Mouse (Mus musculus) heart, adult 2 months (tissue): ENCODE data around the gene Drap1. TPM values are rescaled to one million over a fixed set of nuclear protein-coding genes. Genes with fewer than 3 reads are reported as not detected.
"Not testable (repeated sequence)": the region's sequence is repeated elsewhere in the genome, so short reads cannot be mapped to it uniquely, and the experiment has no call there.

Source experiments
- DNase-seq, 2 experiments: peaks; one replicate each; pipeline ENCODE4 v3.0.0; 2021
- H3K27ac ChIP-seq: fragments of 200-600 bp; 2 replicates; pipeline ENCODE4 v1.8.1; 2022
- H3K27me3 ChIP-seq: fragments of 200-500 bp; 2 replicates; pipeline ENCODE4 v1.6.1; 2012; ENCODE audit warnings: mild to moderate bottlenecking, low read length, inconsistent platforms, mixed read lengths; ENCODE audit not compliant: control insufficient read depth, insufficient read depth
- H3K36me3 ChIP-seq: fragments of 200-500 bp; 2 replicates; pipeline ENCODE4 v1.6.1; 2012; ENCODE audit warnings: low read length, inconsistent platforms; ENCODE audit not compliant: control insufficient read depth, insufficient read depth
- H3K4me1 ChIP-seq: fragments of 200-500 bp; 2 replicates; pipeline ENCODE4 v1.6.1; 2011; ENCODE audit warnings: low read length; ENCODE audit not compliant: control insufficient read depth, insufficient read depth
- H3K4me3 ChIP-seq: fragments of 200-600 bp; 2 replicates; pipeline ENCODE4 v1.8.1; 2022
- H3K79me2 ChIP-seq: fragments of 200-500 bp; replicated peaks from 2 replicates; pipeline ENCODE4 v1.6.1; 2012; ENCODE audit warnings: mild to moderate bottlenecking, inconsistent platforms, low read length, moderate library complexity, mixed read lengths; ENCODE audit not compliant: control insufficient read depth, insufficient read depth
- H3K9ac ChIP-seq: fragments of 200-500 bp; 2 replicates; pipeline ENCODE4 v1.6.1; 2012; ENCODE audit warnings: low read depth, mild to moderate bottlenecking, control low read depth, inconsistent platforms, low read length, mixed read lengths
- CTCF ChIP-seq: fragments of 200-600 bp; IDR thresholded peaks from 2 replicates; pipeline ENCODE4 v1.8.1; 2022; ENCODE audit warnings: antibody characterized with exemption, mild to moderate bottlenecking, moderate library complexity
- EP300 ChIP-seq: fragments of 200-500 bp; IDR thresholded peaks from 2 replicates; pipeline ENCODE4 v1.6.1; 2011; ENCODE audit warnings: low read depth, low read length, control low read depth; ENCODE audit not compliant: insufficient read depth
- POLR2A ChIP-seq: fragments of 200-500 bp; IDR thresholded peaks from 2 replicates; pipeline ENCODE4 v1.6.1; 2011; ENCODE audit warnings: mild to moderate bottlenecking, low read depth, low read length, control low read depth; ENCODE audit not compliant: insufficient read depth
- WGBS: fragments of 180-500 bp; shearing (Covaris S2); methylation state at CpG from one replicate; pipeline ENCODE4 v1.1.7; 2018; 5-methylcytosine and 5-hydroxymethylcytosine counted together
- intact Hi-C: fragments of 180-260 bp; cut with DNase I; formaldehyde crosslinking; loops from one replicate; pipeline ENCODE4 v1.15.1; 2025
- polyA plus RNA-seq: library from polyadenylated mRNA; depleted of rRNA; stranded (reverse); fragments of >200 nt; gene quantifications from 2 replicates; pipeline ENCODE4 v1.2.3, GENCODE M21; 2012
- total RNA-seq, 2 experiments: library from RNA; stranded (reverse); gene quantifications; 2 replicates each; pipeline ENCODE4 v1.2.3; 2021

The Drap1 gene
- total and polyA plus RNA-seq, 3 experiments = 175 to 344 (median 278) TPM

GRCm38 (mm10) chr19:5401073-5401472 lies 23.7 kb downstream of the Drap1 start:
- H3K36me3 ChIP-seq, H3K9ac ChIP-seq, intact Hi-C loops, H3K79me2 ChIP-seq, H3K27ac ChIP-seq, H3K27me3 ChIP-seq, H3K4me3 ChIP-seq, DNase-seq, H3K4me1 ChIP-seq: not testable (repeated sequence)
- 68% methylated on average over 4 of the region's 4 CpGs for WGBS
- TF ChIP-seq CTCF = 0 out of 2 replicates have a peak, but pooled peaks have one; percentile 2

- no peak for DNase-seq
- Histone ChIP-seq H3K36me3 (no peaks in the 10 kb centered on the region), H3K79me2 (no peaks in the 10 kb centered on the region), H3K9ac (no peak overlapping the region), H3K27me3 (no peaks in the 10 kb centered on the region), H3K4me3 (no peak overlapping the region), H3K27ac (no peak overlapping the region), H3K4me1 (no peaks in the 10 kb centered on the region)
- 70% methylated on average over 4 of the region's 4 CpGs for WGBS
- TF ChIP-seq POLR2A = no peak
- intact Hi-C loops = no loop called here
Measured at GRCm38 (mm10) chr19:5395371-5395770, 29.4 kb downstream of the Drap1 start.

- Histone ChIP-seq H3K4me3 (no peak overlapping the region), H3K27me3 (no peaks in the 10 kb centered on the region), H3K36me3 (no peaks in the 10 kb centered on the region), H3K9ac (no peak overlapping the region), H3K79me2 (no peaks in the 10 kb centered on the region), H3K27ac (no peak overlapping the region), H3K4me1 (peaks cover 3% of the 10 kb centered on the region)
- DNase-seq = no peak
- intact Hi-C loops = no loop called here
- no peak for TF ChIP-seq CTCF
- no peak for TF ChIP-seq EP300
- TF ChIP-seq POLR2A = no peak
- 44% methylated on average over 10 of the region's 10 CpGs for WGBS
Measured at GRCm38 (mm10) chr19:5394168-5394567, 30.6 kb downstream of the Drap1 start.

GRCm38 (mm10) chr19:5392892-5393291 lies 31.9 kb downstream of the Drap1 start:
- 20% methylated on average over 4 of the region's 4 CpGs for WGBS
- intact Hi-C loops = no loop called here
- H3K4me3 ChIP-seq = no peak overlapping the region
- peaks cover 3% of the 10 kb centered on the region for H3K79me2 ChIP-seq
- peaks cover 3% of the 10 kb centered on the region for H3K4me1 ChIP-seq
- no peaks in the 10 kb centered on the region for H3K36me3 ChIP-seq
- no peaks in the 10 kb centered on the region for H3K27me3 ChIP-seq
- peak; percentile 47 to 72 for DNase-seq
- no peak overlapping the region for H3K27ac ChIP-seq
- no peak overlapping the region for H3K9ac ChIP-seq
- TF ChIP-seq EP300 = no peak
- TF ChIP-seq CTCF = no peak
- no peak for TF ChIP-seq POLR2A

- DNase-seq = no peak
- H3K36me3 ChIP-seq = peaks cover 3% of the 10 kb centered on the region; the same call in 1 of the 2 replicates
- no peak overlapping the region for H3K9ac ChIP-seq
- TF ChIP-seq CTCF = no peak
- no peak for TF ChIP-seq POLR2A
- no peak for TF ChIP-seq EP300
- peaks cover 3% of the 10 kb centered on the region for H3K79me2 ChIP-seq
- H3K4me3 ChIP-seq = no peak overlapping the region; the same call in 1 of the 2 replicates
- H3K4me1 ChIP-seq = peaks cover 5% of the 10 kb centered on the region
- WGBS = 65% methylated on average over 8 of the region's 8 CpGs
- intact Hi-C loops = no loop called here
- H3K27ac ChIP-seq = no peak overlapping the region
- no peaks in the 10 kb centered on the region for H3K27me3 ChIP-seq
Measured at GRCm38 (mm10) chr19:5390416-5390815, 34.4 kb downstream of the Drap1 start.

GRCm38 (mm10) chr19:5389647-5390046 lies 35.1 kb downstream of the Drap1 start:
- WGBS = 13% methylated on average over 12 of the region's 12 CpGs
- intact Hi-C loops = loop anchor here (2.0 to 10.0 kb wide), 3 partner anchors 35 to 295 kb away; partner anchors contain the start of genes AI837181, Drap1, Map3k11 and Mus81

More at GRCm38 (mm10) chr19:5389647-5390046, 35.1 kb downstream of the Drap1 start:
- Histone ChIP-seq H3K4me1 (peaks cover 5% of the 10 kb centered on the region), H3K27me3 (no peaks in the 10 kb centered on the region), H3K36me3 (peaks cover 3% of the 10 kb centered on the region; the same call in 1 of the 2 replicates), H3K79me2 (peaks cover 3% of the 10 kb centered on the region), H3K27ac (peak overlapping the region; percentile 36; the same call in 1 of the 2 replicates), H3K9ac (peak overlapping the region; percentile 30), H3K4me3 (peak overlapping the region; percentile 99)
- DNase-seq = peak; percentile 49 to 61
- TF ChIP-seq CTCF (no peak), EP300 (no peak), POLR2A (no peak)
